Mouse (Mus musculus): ENCODE measurements around the gene Taar7e.
"Not testable (repeated sequence)": the region's sequence is repeated elsewhere in the genome, so short reads cannot be mapped to it uniquely, and the experiment has no call there.

The Taar7e gene

GRCm38 (mm10) chr10:24037314-24037713, at the start of gene Taar7e:
TSS of gene Taar7e (plus strand) at chr10:24037614.
- no peak for DNase-seq (ENCODE audit: extremely low spot score, low read depth, low spot score)

GRCm38 (mm10) chr10:23993381-23993780, 44.0 kb upstream of the Taar7e start, which contains the start of gene Taar7a:
TSS of gene Taar7a (minus strand) at chr10:23993481.
- no peak for DNase-seq (ENCODE audit: extremely low spot score, low read depth, low spot score)

- DNase-seq (ENCODE audit: extremely low spot score, low read depth, low spot score) = no peak
Measured at GRCm38 (mm10) chr10:23999639-24000038, 37.8 kb upstream of the Taar7e start, which contains the start of gene Taar7b. TSS of gene Taar7b (plus strand) at chr10:23999939.

GRCm38 (mm10) chr10:24006442-24006841, 31.0 kb upstream of the Taar7e start:
- no peak for DNase-seq (ENCODE audit: extremely low spot score, low read depth, low spot score)

GRCm38 (mm10) chr10:24007034-24007433, 30.4 kb upstream of the Taar7e start:
- no peak for DNase-seq (ENCODE audit: extremely low spot score, low read depth, low spot score)

- no peak for DNase-seq (ENCODE audit: extremely low spot score, low read depth, low spot score)
Measured at GRCm38 (mm10) chr10:24008143-24008542, 29.3 kb upstream of the Taar7e start.

- DNase-seq (ENCODE audit: extremely low spot score, low read depth, low spot score) = no peak
Measured at GRCm38 (mm10) chr10:24026922-24027321, 10.5 kb upstream of the Taar7e start, which contains the start of gene Taar7d. TSS of gene Taar7d (plus strand) at chr10:24027222.

- no peak for DNase-seq (ENCODE audit: extremely low spot score, low read depth, low spot score)
Measured at GRCm38 (mm10) chr10:24031347-24031746, 6.1 kb upstream of the Taar7e start.

GRCm38 (mm10) chr10:24040120-24040869, 2.9 kb downstream of the Taar7e start:
- DNase-seq (ENCODE audit: extremely low spot score, low read depth, low spot score) = no peak

GRCm38 (mm10) chr10:24049210-24049609, 11.8 kb downstream of the Taar7e start, which contains the start of gene Taar7f:
TSS of gene Taar7f (plus strand) at chr10:24049510.
- no peak for DNase-seq (ENCODE audit: extremely low spot score, low read depth, low spot score)

GRCm38 (mm10) chr10:24052039-24052438, 14.6 kb downstream of the Taar7e start:
- DNase-seq (ENCODE audit: extremely low spot score, low read depth, low spot score) = no peak

GRCm38 (mm10) chr10:24058986-24059385, 21.6 kb downstream of the Taar7e start:
- no peak for DNase-seq (ENCODE audit: extremely low spot score, low read depth, low spot score)

GRCm38 (mm10) chr10:24074751-24075150, 37.3 kb downstream of the Taar7e start:
- DNase-seq (ENCODE audit: extremely low spot score, low read depth, low spot score) = not testable (repeated sequence)

- not testable (repeated sequence) for DNase-seq (ENCODE audit: extremely low spot score, low read depth, low spot score)
Measured at GRCm38 (mm10) chr10:24076200-24076599, 38.8 kb downstream of the Taar7e start, which contains the start of gene Taar8a. TSS of gene Taar8a (plus strand) at chr10:24076500.

- DNase-seq (ENCODE audit: extremely low spot score, low read depth, low spot score) = peak; percentile 16
Measured at GRCm38 (mm10) chr10:24080166-24080565, 42.8 kb downstream of the Taar7e start.

- no peak for DNase-seq (ENCODE audit: extremely low spot score, low read depth, low spot score)
Measured at GRCm38 (mm10) chr10:24085936-24086335, 48.5 kb downstream of the Taar7e start.

- DNase-seq (ENCODE audit: extremely low spot score, low read depth, low spot score) = no peak
Measured at GRCm38 (mm10) chr10:24086555-24086954, 49.1 kb downstream of the Taar7e start.

- DNase-seq (ENCODE audit: extremely low spot score, low read depth, low spot score) = no peak
Measured at GRCm38 (mm10) chr10:24087168-24087567, 49.8 kb downstream of the Taar7e start.
